Mouse (Mus musculus): ENCODE measurements around the gene Olfr378.

The Olfr378 gene

GRCm38 (mm10) chr11:73428377-73428776 lies at the start of gene Olfr378:
Olfr378 (minus strand) TSS chr11:73428477.
- DNase-seq, result no peak

GRCm38 (mm10) chr11:73457408-73457807 lies 29.1 kb upstream of the Olfr378 start, which contains the start of gene Olfr380:
Olfr380 (minus strand) TSS chr11:73457508.
- DNase-seq, result no peak

- DNase-seq, result no peak
Observed at GRCm38 (mm10) chr11:73399514-73399913, 28.8 kb downstream of the Olfr378 start, which contains the start of gene Olfr1. Olfr1 (minus strand) TSS chr11:73399614.

- no peak for DNase-seq
Observed at GRCm38 (mm10) chr11:73395374-73395773, 32.9 kb downstream of the Olfr378 start.
